Mouse (Mus musculus) kidney, postnatal 4 days (tissue): ENCODE results near the gene Vps53.
A peak's percentile ranks its signal among the peaks of the same experiment; 100 is the strongest.
"Not testable (repeated sequence)": the region's sequence is repeated elsewhere in the genome, so short reads cannot be mapped to it uniquely, and the experiment has no call there.

Experiments
- DNase-seq, 2 experiments: peaks; one replicate each; pipeline ENCODE4 v3.0.0; 2021; ENCODE audit warnings: mixed read lengths in 2 of 2

Vps53 gene

GRCm38 (mm10) chr11:76010838-76011624 lies 168.4 kb downstream of the Vps53 start:
- DNase-seq = no peak

- no peak for DNase-seq
Observed at GRCm38 (mm10) chr11:76009101-76009500, 170.3 kb downstream of the Vps53 start.

- no peak for DNase-seq
Observed at GRCm38 (mm10) chr11:76008162-76008561, 171.3 kb downstream of the Vps53 start.

- DNase-seq = not testable (repeated sequence)
Observed at GRCm38 (mm10) chr11:76004276-76004675, 175.2 kb downstream of the Vps53 start.

- peak; percentile 47 to 55 for DNase-seq
Observed at GRCm38 (mm10) chr11:76001237-76001878, 178.1 kb downstream of the Vps53 start.

- DNase-seq = no peak
Observed at GRCm38 (mm10) chr11:76000701-76001100, 178.7 kb downstream of the Vps53 start.

GRCm38 (mm10) chr11:75999440-76000155 lies 179.8 kb downstream of the Vps53 start, which contains the start of gene 1700016K19Rik:
Gene 1700016K19Rik (plus strand): TSS chr11:75999912.
- peak; percentile 90 to 93 for DNase-seq
